ENCODE assay signal across 37 mouse cellular contexts in the genomic region with DNA sequence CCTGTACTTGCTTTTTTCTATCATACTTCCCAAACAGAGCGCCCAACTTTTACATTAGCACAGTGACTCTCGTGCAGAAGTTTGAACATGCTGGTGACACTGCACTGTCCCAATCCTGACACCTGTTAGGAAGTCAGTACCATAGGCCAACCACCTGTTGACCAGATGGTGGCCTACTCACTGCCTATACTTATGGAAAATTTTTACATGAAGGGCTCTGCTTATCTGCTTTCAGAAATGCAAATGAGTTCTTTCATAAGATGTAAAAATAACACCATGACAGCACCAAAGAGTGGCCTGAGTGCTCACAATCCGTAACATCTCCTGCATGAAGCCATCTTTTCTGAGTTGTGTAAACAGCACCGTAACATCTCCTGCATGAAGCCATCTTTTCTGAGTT. TPM values are rescaled to one million over a fixed set of nuclear protein-coding genes. Genes with fewer than 3 reads are reported as not detected.
"Had no signal": no experiment of that assay in that cellular context is flagged by ENCODE, and none has a peak within 500 bp of the region (broad histone marks: within the 10 kb centered on the region; RNA-seq: fewer than 3 reads in every experiment).

No protein-coding gene starts in this region.

- ATAC-seq: hindbrain, embryonic 16.5 days; hindbrain, postnatal 0 days; inflammation-experienced regulatory T-cells, adult 6 months; intestine, embryonic 15.5 days; intestine, embryonic 16.5 days; intestine, postnatal 0 days had no signal

- H3K27me3 ChIP-seq: heart, embryonic 12.5 days; heart, embryonic 13.5 days; heart, embryonic 15.5 days; hindbrain, embryonic 12.5 days; hindbrain, embryonic 13.5 days; hindbrain, embryonic 15.5 days; intestine, embryonic 15.5 days; kidney, embryonic 15.5 days had no signal

- H3K9ac ChIP-seq: heart, embryonic 12.5 days; heart, embryonic 13.5 days; heart, embryonic 15.5 days; hindbrain, embryonic 12.5 days; hindbrain, embryonic 13.5 days; hindbrain, embryonic 14.5 days; hindbrain, embryonic 15.5 days; intestine, embryonic 15.5 days; kidney, embryonic 15.5 days had no signal

- H3K27ac ChIP-seq: heart, embryonic 10.5 days; heart, embryonic 13.5 days; heart, embryonic 15.5 days; hindbrain, embryonic 10.5 days; hindbrain, embryonic 12.5 days; hindbrain, embryonic 13.5 days; hindbrain, embryonic 14.5 days; hindbrain, embryonic 15.5 days; hindbrain, postnatal 0 days; intestine, embryonic 15.5 days; kidney, embryonic 15.5 days; kidney, postnatal 0 days; layer of hippocampus, adult 2 months had no signal

- H3K9me3 ChIP-seq: heart, embryonic 10.5 days; heart, embryonic 12.5 days; heart, embryonic 13.5 days; heart, embryonic 15.5 days; hindbrain, embryonic 10.5 days; hindbrain, embryonic 12.5 days; hindbrain, embryonic 13.5 days; hindbrain, embryonic 15.5 days; intestine, embryonic 15.5 days; kidney, embryonic 15.5 days had no signal

- H3K4me3 ChIP-seq: heart, embryonic 10.5 days; heart, embryonic 12.5 days; heart, embryonic 13.5 days; heart, embryonic 15.5 days; hindbrain, embryonic 10.5 days; hindbrain, embryonic 12.5 days; hindbrain, embryonic 13.5 days; hindbrain, embryonic 15.5 days; intestine, embryonic 15.5 days; kidney, embryonic 15.5 days; layer of hippocampus, adult 2 months had no signal

- H3K4me2 ChIP-seq: heart, embryonic 11.5 days; heart, embryonic 12.5 days; heart, embryonic 13.5 days; heart, embryonic 15.5 days; hindbrain, embryonic 12.5 days; hindbrain, embryonic 13.5 days; hindbrain, embryonic 14.5 days; hindbrain, embryonic 15.5 days; intestine, embryonic 15.5 days; kidney, embryonic 15.5 days had no signal

- H3K4me1 ChIP-seq: heart, embryonic 10.5 days; heart, embryonic 12.5 days; heart, embryonic 13.5 days; heart, embryonic 15.5 days; hindbrain, embryonic 10.5 days; hindbrain, embryonic 12.5 days; hindbrain, embryonic 13.5 days; hindbrain, embryonic 15.5 days; intestine, embryonic 15.5 days; kidney, embryonic 15.5 days had no signal

- DNase-seq: heart, postnatal 10 days; heart, postnatal 14 days; heart, postnatal 36 days; heart, postnatal 4 days; kidney, adult 11 months; kidney, adult 18-20 months; kidney, adult 2 months; kidney, adult 8-10 months; kidney, adult 9 months; kidney, postnatal 10 days; kidney, postnatal 14 days; kidney, postnatal 25 days; kidney, postnatal 36 days; kidney, postnatal 4 days; layer of hippocampus, adult 9-11 months; layer of hippocampus, postnatal 36 days had no signal

RNA-seq across cellular contexts. Expression of a gene that starts 49.0 kb away (rescaled TPM):
- total RNA-seq: heart, postnatal 25 days; heart, postnatal 36 days; hematopoietic stem cell, adult 5-6 weeks had no signal
